Mouse (Mus musculus): ENCODE results near the gene Atl3.
A peak's percentile ranks its signal among the peaks of the same experiment; 100 is the strongest.
"Not testable (repeated sequence)": the region's sequence is repeated elsewhere in the genome, so short reads cannot be mapped to it uniquely, and the experiment has no call there.

The Atl3 gene

GRCm38 (mm10) chr19:7493352-7494186 lies at the start of gene Atl3:
Atl3 (plus strand) TSS chr19:7494040.
- peak; percentile 57 for DNase-seq (ENCODE audit: low read depth, low spot score)

- DNase-seq (ENCODE audit: low read depth, low spot score) = no peak
Observed at GRCm38 (mm10) chr19:7445105-7445504, 48.7 kb upstream of the Atl3 start.

GRCm38 (mm10) chr19:7445596-7445995 lies 48.2 kb upstream of the Atl3 start:
- DNase-seq (ENCODE audit: low read depth, low spot score) = no peak

- DNase-seq (ENCODE audit: low read depth, low spot score) = no peak
Observed at GRCm38 (mm10) chr19:7456803-7457202, 37.0 kb upstream of the Atl3 start.

- no peak for DNase-seq (ENCODE audit: low read depth, low spot score)
Observed at GRCm38 (mm10) chr19:7458901-7459300, 34.9 kb upstream of the Atl3 start.

GRCm38 (mm10) chr19:7459370-7459769 lies 34.5 kb upstream of the Atl3 start:
- DNase-seq (ENCODE audit: low read depth, low spot score) = no peak

GRCm38 (mm10) chr19:7467915-7468314 lies 25.9 kb upstream of the Atl3 start:
- DNase-seq (ENCODE audit: low read depth, low spot score) = no peak

GRCm38 (mm10) chr19:7470643-7471042 lies 23.2 kb upstream of the Atl3 start:
- DNase-seq (ENCODE audit: low read depth, low spot score) = no peak

- DNase-seq (ENCODE audit: low read depth, low spot score) = no peak
Observed at GRCm38 (mm10) chr19:7479751-7480248, 14.0 kb upstream of the Atl3 start.

- peak; percentile 78 for DNase-seq (ENCODE audit: low read depth, low spot score)
Observed at GRCm38 (mm10) chr19:7481541-7482265, 12.1 kb upstream of the Atl3 start.

- DNase-seq (ENCODE audit: low read depth, low spot score) = no peak
Observed at GRCm38 (mm10) chr19:7482266-7482598, 11.6 kb upstream of the Atl3 start.

- peak; percentile 98 for DNase-seq (ENCODE audit: low read depth, low spot score)
Observed at GRCm38 (mm10) chr19:7482599-7483511, 11.0 kb upstream of the Atl3 start, which contains the start of gene Rtn3. Rtn3 (minus strand) TSS chr19:7483281.

GRCm38 (mm10) chr19:7483512-7483882 lies 10.3 kb upstream of the Atl3 start:
- DNase-seq (ENCODE audit: low read depth, low spot score) = no peak

GRCm38 (mm10) chr19:7484076-7484475 lies 9.8 kb upstream of the Atl3 start:
- DNase-seq (ENCODE audit: low read depth, low spot score) = no peak

- DNase-seq (ENCODE audit: low read depth, low spot score) = no peak
Observed at GRCm38 (mm10) chr19:7487680-7488079, 6.2 kb upstream of the Atl3 start.

- DNase-seq (ENCODE audit: low read depth, low spot score) = no peak
Observed at GRCm38 (mm10) chr19:7491960-7492359, 1.9 kb upstream of the Atl3 start.

GRCm38 (mm10) chr19:7492682-7493081 lies 1.2 kb upstream of the Atl3 start:
- DNase-seq (ENCODE audit: low read depth, low spot score) = no peak

GRCm38 (mm10) chr19:7494187-7495015 lies 561 bp downstream of the Atl3 start:
- DNase-seq (ENCODE audit: low read depth, low spot score) = peak; percentile 98

GRCm38 (mm10) chr19:7495221-7496038 lies 1.6 kb downstream of the Atl3 start:
- DNase-seq (ENCODE audit: low read depth, low spot score) = peak; percentile 13

GRCm38 (mm10) chr19:7496070-7496469 lies 2.2 kb downstream of the Atl3 start:
- DNase-seq (ENCODE audit: low read depth, low spot score) = not testable (repeated sequence)

Data from R1 (cell line).